Mouse (Mus musculus): ENCODE results near the gene Cox4i2.

DNA sequence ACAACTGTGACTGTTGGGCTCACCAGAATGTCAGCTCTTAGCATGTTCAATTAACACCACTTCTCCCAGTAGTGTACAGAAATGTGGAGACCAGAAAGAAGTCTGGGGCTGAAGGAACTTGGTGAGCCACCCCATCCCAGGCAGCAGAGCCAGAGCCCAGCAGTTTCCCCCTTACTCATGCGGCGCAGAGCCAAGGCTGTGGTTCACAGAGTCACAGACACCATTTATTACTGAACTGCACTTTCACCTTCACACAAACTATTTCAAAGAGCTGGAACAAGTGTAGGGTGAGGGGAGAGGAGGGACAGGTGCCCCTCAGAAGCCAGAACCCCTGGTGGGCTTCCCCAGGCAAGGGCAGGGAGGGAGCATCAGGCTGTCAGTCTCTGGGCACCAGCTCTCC lies 26.5 kb downstream of the Cox4i2 start:
- TF ChIP-seq TAL1 (IDR thresholded peaks at IDR 0.05; ENCODE audit: low read length) = no peak
- TF ChIP-seq GATA1 (IDR thresholded peaks at IDR 0.05; ENCODE audit: low read length) = no peak

All from erythroblast, embryonic 14.5 days (primary cell).